Mouse (Mus musculus): Measurements from ENCODE around the gene Mtrr.

GRCm38 (mm10) chr13:68622792-68623191, 40.8 kb upstream of the Mtrr start:
- TF ChIP-seq MYOG (IDR thresholded peaks at IDR 0.05; ENCODE audit: control insufficient read depth in 1 of 3, insufficient read depth in 1 of 3, insufficient read length in 2 of 3, low read depth in 2 of 3) (no peak), POLR2A (IDR thresholded peaks at IDR 0.05; ENCODE audit: insufficient read length, low read depth) (no peak), POLR2AphosphoS2 (IDR thresholded peaks at IDR 0.05; ENCODE audit: insufficient read length, low read depth) (no peak), TCF12 (IDR thresholded peaks at IDR 0.05; ENCODE audit: insufficient read depth, poor library complexity, severe bottlenecking) (no peak), CEBPB (IDR thresholded peaks at IDR 0.05; ENCODE audit: insufficient read depth, poor library complexity, severe bottlenecking) (no peak), USF1 (IDR thresholded peaks at IDR 0.05; ENCODE audit: low read depth) (no peak), MYOD1 (IDR thresholded peaks at IDR 0.05; ENCODE audit: control insufficient read depth in 1 of 3, insufficient read length in 2 of 3, low read depth in 2 of 3) (no peak)
